Mouse (Mus musculus) stomach, embryonic 16.5 days (tissue): Measurements from ENCODE around the gene Dohh. TPM values are rescaled to one million over a fixed set of nuclear protein-coding genes. Genes with fewer than 3 reads are reported as not detected.

ENCODE experiments used
- ATAC-seq: fragments of 200-750 bp; cut with Nextera tagmentation; 2 replicates; pipeline ENCODE4 v1.8.0; 2017; ENCODE audit warnings: moderate number of reproducible peaks, moderate TSS enrichment; ENCODE audit not compliant: insufficient read depth, low FRiP score
- H3K27ac ChIP-seq: fragments of 300-500 bp; sonication (generic); 2 replicates; pipeline ENCODE4 v1.5.1; 2014; ENCODE audit warnings: low read length
- H3K27me3 ChIP-seq: fragments of 300-500 bp; sonication (generic); 2 replicates; pipeline ENCODE4 v1.6.1; 2014; ENCODE audit warnings: low read length, control low read depth, mixed read lengths; ENCODE audit not compliant: control insufficient read depth, insufficient read depth
- H3K36me3 ChIP-seq: fragments of 300-500 bp; sonication (generic); 2 replicates; pipeline ENCODE4 v1.6.1; 2014; ENCODE audit warnings: low read length; ENCODE audit not compliant: control insufficient read depth, insufficient read depth
- H3K4me1 ChIP-seq: fragments of 300-500 bp; sonication (generic); 2 replicates; pipeline ENCODE4 v1.6.1; 2014; ENCODE audit warnings: low read length, control low read depth, mixed read lengths; ENCODE audit not compliant: control insufficient read depth, insufficient read depth
- H3K4me2 ChIP-seq: fragments of 300-500 bp; sonication (generic); 2 replicates; pipeline ENCODE4 v1.6.1; 2014; ENCODE audit warnings: low read depth, low read length, mixed read lengths
- H3K4me3 ChIP-seq: fragments of 300-500 bp; sonication (generic); replicated peaks from 2 replicates; pipeline ENCODE4 v1.5.1; 2014; ENCODE audit warnings: mild to moderate bottlenecking, low read length
- H3K9ac ChIP-seq: fragments of 300-500 bp; sonication (generic); 2 replicates; pipeline ENCODE4 v1.6.1; 2014; ENCODE audit warnings: low read length
- H3K9me3 ChIP-seq: fragments of 300-500 bp; sonication (generic); replicated peaks from 2 replicates; pipeline ENCODE4 v1.6.1; 2016; ENCODE audit warnings: low read length, control low read depth; ENCODE audit not compliant: control insufficient read depth
- WGBS: fragments of 180-500 bp; shearing (Covaris S2); extraction: QIAGEN DNeasy Blood & Tissue Kit; methylation state at CpG from one replicate; pipeline ENCODE4 v1.1.7; 2014; 5-methylcytosine and 5-hydroxymethylcytosine counted together
- polyA plus RNA-seq: library from polyadenylated mRNA; unstranded; fragments of >200 nt; fragmentation: Nextera tagmentation; extraction: Ambion mirVana; gene quantifications from 2 replicates; pipeline ENCODE4 v1.2.1, GENCODE M21; 2015

Dohh gene
- polyA plus RNA-seq, 1 experiment from 2014 or later: 79.6 TPM

- Histone ChIP-seq H3K4me3 (no peak overlapping the region), H3K4me2 (no peak overlapping the region), H3K4me1 (peaks cover 34% of the 10 kb centered on the region), H3K9me3 (no peaks in the 10 kb centered on the region), H3K27ac (no peak overlapping the region), H3K27me3 (no peaks in the 10 kb centered on the region), H3K9ac (no peak overlapping the region; the same call in 1 of the 2 replicates), H3K36me3 (no peaks in the 10 kb centered on the region; the same call in 1 of the 2 replicates)
- WGBS: 70% methylated on average over 6 of the region's 6 CpGs
- ATAC-seq: no peak
Measured at GRCm38 (mm10) chr10:81422191-81422590, 38.0 kb downstream of the Dohh start.

GRCm38 (mm10) chr10:81422661-81423217, 38.5 kb downstream of the Dohh start:
- WGBS: 72% methylated on average over 3 of the region's 3 CpGs
- ATAC-seq: no peak
- Histone ChIP-seq H3K4me3 (no peak overlapping the region), H3K4me1 (peaks cover 32% of the 10 kb centered on the region), H3K9ac (no peak overlapping the region), H3K27me3 (no peaks in the 10 kb centered on the region), H3K36me3 (no peaks in the 10 kb centered on the region; the same call in 1 of the 2 replicates), H3K9me3 (no peaks in the 10 kb centered on the region), H3K4me2 (no peak overlapping the region), H3K27ac (no peak overlapping the region)

GRCm38 (mm10) chr10:81423476-81424245, 39.4 kb downstream of the Dohh start:
- H3K4me3 ChIP-seq: peak overlapping the region; percentile 72
- H3K27me3 ChIP-seq: no peaks in the 10 kb centered on the region
- peak overlapping the region; percentile 86 for H3K9ac ChIP-seq

GRCm38 (mm10) chr10:81424246-81425051, 40.2 kb downstream of the Dohh start:
- Histone ChIP-seq H3K9ac (peak overlapping the region; percentile 86), H3K9me3 (no peaks in the 10 kb centered on the region), H3K4me2 (peak overlapping the region; percentile 81), H3K27ac (peak overlapping the region; percentile 68), H3K4me1 (peaks cover 29% of the 10 kb centered on the region), H3K4me3 (peak overlapping the region; percentile 72), H3K27me3 (no peaks in the 10 kb centered on the region), H3K36me3 (no peaks in the 10 kb centered on the region; the same call in 1 of the 2 replicates)
- peak; percentile 18; the same call in 1 of the 2 replicates for ATAC-seq
- WGBS: 7% methylated on average over 25 of the region's 25 CpGs

More at GRCm38 (mm10) chr10:81423476-81424245, 39.4 kb downstream of the Dohh start:
- Histone ChIP-seq H3K9me3 (no peaks in the 10 kb centered on the region), H3K4me2 (peak overlapping the region; percentile 81), H3K4me1 (peaks cover 32% of the 10 kb centered on the region), H3K36me3 (no peaks in the 10 kb centered on the region; the same call in 1 of the 2 replicates), H3K27ac (peak overlapping the region; percentile 68; the same call in 1 of the 2 replicates)
- 65% methylated on average over 4 of the region's 4 CpGs for WGBS
- ATAC-seq: no peak

GRCm38 (mm10) chr10:81425236-81425850, 41.1 kb downstream of the Dohh start:
- Histone ChIP-seq H3K27ac (peak overlapping the region; percentile 68), H3K36me3 (no peaks in the 10 kb centered on the region), H3K27me3 (no peaks in the 10 kb centered on the region), H3K9me3 (no peaks in the 10 kb centered on the region), H3K4me2 (peak overlapping the region; percentile 81), H3K9ac (peak overlapping the region; percentile 86), H3K4me3 (peak overlapping the region; percentile 72), H3K4me1 (peaks cover 32% of the 10 kb centered on the region)
- ATAC-seq: no peak
- 44% methylated on average over 10 of the region's 10 CpGs for WGBS

GRCm38 (mm10) chr10:81426081-81426671, 41.9 kb downstream of the Dohh start:
- peaks cover 33% of the 10 kb centered on the region for H3K4me1 ChIP-seq
- no peaks in the 10 kb centered on the region for H3K9me3 ChIP-seq
- no peaks in the 10 kb centered on the region for H3K27me3 ChIP-seq
- WGBS: 2% methylated on average over 21 of the region's 33 CpGs
- ATAC-seq: no peak
- peak overlapping the region; percentile 72 for H3K4me3 ChIP-seq
- H3K27ac ChIP-seq: peak overlapping the region; percentile 68
- peak overlapping the region; percentile 81 for H3K4me2 ChIP-seq
- peak overlapping the region; percentile 86 for H3K9ac ChIP-seq
- no peaks in the 10 kb centered on the region for H3K36me3 ChIP-seq

- H3K9me3 ChIP-seq: no peaks in the 10 kb centered on the region
- peak overlapping the region; percentile 72 for H3K4me3 ChIP-seq
- H3K4me2 ChIP-seq: peak overlapping the region; percentile 81
- no peak for ATAC-seq
- H3K4me1 ChIP-seq: peaks cover 38% of the 10 kb centered on the region
- no peaks in the 10 kb centered on the region for H3K36me3 ChIP-seq
- no peaks in the 10 kb centered on the region for H3K27me3 ChIP-seq
- WGBS: under 1% methylated on average over 31 of the region's 38 CpGs
- H3K9ac ChIP-seq: peak overlapping the region; percentile 86
- H3K27ac ChIP-seq: peak overlapping the region; percentile 68
Measured at GRCm38 (mm10) chr10:81426897-81427296, 42.7 kb downstream of the Dohh start.

GRCm38 (mm10) chr10:81427327-81427726, 43.1 kb downstream of the Dohh start:
- 18% methylated on average over 3 of the region's 3 CpGs for WGBS
- no peak for ATAC-seq
- no peaks in the 10 kb centered on the region for H3K9me3 ChIP-seq
- peaks cover 38% of the 10 kb centered on the region for H3K4me1 ChIP-seq
- no peaks in the 10 kb centered on the region for H3K36me3 ChIP-seq
- peak overlapping the region; percentile 86 for H3K9ac ChIP-seq
- no peaks in the 10 kb centered on the region for H3K27me3 ChIP-seq
- H3K4me3 ChIP-seq: peak overlapping the region; percentile 72
- H3K27ac ChIP-seq: no peak overlapping the region
- peak overlapping the region; percentile 81 for H3K4me2 ChIP-seq
